Mouse (Mus musculus) megakaryocyte progenitor cell, adult 5-6 weeks (primary cell): ENCODE data around the gene Gpr37l1. TPM values are rescaled to one million over a fixed set of nuclear protein-coding genes. Genes with fewer than 3 reads are reported as not detected.
"Not testable (repeated sequence)": the region's sequence is repeated elsewhere in the genome, so short reads cannot be mapped to it uniquely, and the experiment has no call there.

Source experiments
- ATAC-seq: replicated peaks from 2 replicates; pipeline ENCODE4 v1.8.0; 2016; ENCODE audit warnings: mild to moderate bottlenecking, moderate TSS enrichment, inconsistent platforms; ENCODE audit not compliant: poor library complexity
- total RNA-seq, 2 experiments: library from RNA; stranded (forward) in 1 of 2; stranded (reverse) in 1 of 2; fragments of 157-497, 149-512 nt in 1 of 2; fragments of 200-1000 nt in 1 of 2; gene quantifications; 2 replicates each; pipeline versions ENCODE4 v1.2.3 to v1.2.4; 2015 to 2017

The Gpr37l1 gene
- total RNA-seq, 2 experiments from 2014 or later: not detected

DNA sequence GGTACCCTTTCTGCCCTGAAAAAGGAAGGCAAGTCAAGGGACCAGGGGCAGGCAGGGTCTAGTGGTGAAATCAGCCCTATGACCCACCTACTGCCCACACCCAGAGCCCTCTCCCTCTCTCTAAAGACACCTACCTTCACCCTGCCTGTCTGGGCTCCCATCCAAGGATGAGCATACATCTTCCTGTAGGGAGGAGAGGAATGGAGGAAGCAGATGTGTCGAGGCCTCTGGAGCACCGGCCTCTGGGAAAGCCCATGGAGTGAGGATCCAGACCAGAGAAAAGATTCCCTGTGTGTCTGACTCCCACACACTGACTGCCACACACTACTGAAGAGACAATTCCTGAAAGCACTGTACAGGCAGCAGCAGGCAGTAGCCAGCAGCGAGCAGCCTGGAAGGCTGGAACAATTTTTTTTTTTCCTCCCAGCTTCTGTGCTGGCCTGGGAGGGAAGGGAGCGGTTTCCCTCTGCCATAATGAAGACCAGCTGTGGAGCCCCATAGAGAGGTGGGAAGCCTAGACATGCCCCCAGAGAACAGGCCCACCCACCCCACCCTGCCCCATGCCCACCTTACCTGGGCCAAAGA lies 40.9 kb downstream of the Gpr37l1 start:
- no peak for ATAC-seq

DNA sequence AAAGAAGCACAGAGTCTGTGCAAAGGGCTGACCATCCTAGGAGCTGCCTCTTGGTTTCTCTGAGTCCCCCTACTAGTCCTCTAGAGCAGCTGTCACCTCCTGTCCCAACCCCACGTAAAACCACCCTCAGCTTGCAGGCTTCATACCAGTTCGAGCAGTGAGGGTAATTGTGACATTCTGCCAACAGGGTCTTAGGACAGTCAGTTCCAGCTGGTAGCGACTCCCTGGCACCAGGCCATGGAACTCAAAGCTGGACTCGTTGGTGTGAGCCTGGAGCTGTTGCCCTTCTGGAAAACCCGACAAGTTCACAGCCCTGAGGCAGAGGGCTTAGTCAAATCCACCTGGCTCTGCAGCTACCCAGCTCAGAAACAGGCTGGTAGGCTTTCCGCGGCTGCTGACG lies 41.5 kb downstream of the Gpr37l1 start:
- ATAC-seq: no peak

DNA sequence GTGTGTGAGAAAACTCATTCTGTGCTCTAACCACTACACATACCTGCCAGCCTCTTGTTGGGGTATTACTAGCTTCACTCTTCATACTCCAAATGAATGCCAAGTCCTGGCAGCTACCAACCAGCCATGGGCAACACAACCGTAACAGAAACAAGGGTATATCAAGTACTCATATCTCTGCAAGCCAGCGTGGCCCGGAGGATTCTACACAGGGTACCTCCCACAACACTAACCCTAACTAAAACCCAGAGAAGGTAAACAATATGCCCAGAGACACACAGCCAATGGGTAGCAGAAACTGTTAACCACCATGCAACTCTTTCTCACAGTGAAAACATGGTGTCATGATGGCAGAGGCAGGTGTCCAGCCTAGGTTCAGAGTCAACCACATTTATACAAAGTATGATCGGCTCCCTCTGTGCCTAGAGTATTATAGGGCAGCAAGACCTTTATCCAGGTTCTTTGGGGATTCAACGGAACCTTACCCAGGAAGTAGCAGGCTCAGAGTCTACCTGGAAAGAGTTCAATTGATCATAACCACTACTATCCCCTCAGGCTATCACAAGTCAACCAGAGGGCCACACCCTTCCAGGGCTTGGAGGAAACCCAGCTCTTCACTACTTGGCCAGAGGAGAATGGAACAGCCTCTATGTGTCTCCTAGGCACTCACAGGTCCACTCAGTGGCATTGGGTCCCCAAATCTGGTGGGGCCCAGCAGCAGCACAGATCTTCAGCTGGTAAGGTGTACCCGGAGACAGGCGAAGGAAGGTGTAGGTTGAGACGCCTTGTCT lies 42.7 kb downstream of the Gpr37l1 start:
- ATAC-seq: peak; percentile 75

DNA sequence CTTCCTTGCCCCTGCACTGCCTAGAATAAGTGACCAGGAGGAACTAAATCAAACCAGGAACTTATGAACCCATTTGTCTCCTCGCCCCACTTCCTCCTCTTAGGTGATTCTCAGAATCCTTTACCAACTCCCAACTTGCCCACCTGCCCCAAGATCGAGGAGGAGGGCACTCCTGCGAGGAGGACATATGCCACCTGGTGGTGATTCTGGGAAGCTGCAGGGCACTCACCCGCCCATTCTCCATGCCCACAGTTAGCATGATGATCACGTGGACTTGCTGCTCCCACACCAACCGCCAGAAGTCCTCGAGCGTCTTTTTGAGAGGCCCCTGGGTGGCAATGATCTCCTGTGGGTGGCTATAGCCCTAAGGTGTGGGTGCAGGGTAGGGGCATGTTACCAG lies 54.8 kb downstream of the Gpr37l1 start:
- ATAC-seq: peak; percentile 91

DNA sequence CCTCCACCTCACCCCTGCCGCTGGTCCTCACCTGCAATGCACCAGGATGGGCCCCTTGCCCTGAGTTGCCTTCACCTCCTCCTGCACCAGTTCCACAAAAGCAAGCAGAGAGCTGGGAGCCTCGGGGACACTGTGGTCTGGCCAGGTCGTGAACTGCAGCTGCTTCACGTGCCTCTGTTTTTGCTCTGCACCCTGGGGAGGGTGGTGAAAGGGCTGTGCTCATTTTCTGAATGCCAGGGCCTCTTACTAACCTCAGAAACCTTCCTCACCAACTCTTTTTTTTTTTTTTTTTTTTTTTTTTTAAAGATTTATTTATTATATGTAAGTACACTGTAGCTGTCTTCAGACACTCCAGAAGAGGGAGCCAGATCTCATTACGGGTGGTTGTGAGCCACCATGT lies 56.2 kb downstream of the Gpr37l1 start:
- not testable (repeated sequence) for ATAC-seq

Other genes with a start within 250 kb of the Gpr37l1 start
- gene Ppp1r12b, start 211.7 kb downstream of the Gpr37l1 start, total RNA-seq (2015): 7.4 and 7.5 TPM in 2 replicates
- gene Ppp1r12b, start 211.7 kb downstream of the Gpr37l1 start, total RNA-seq (2017): 5.6 and 7.8 TPM in 2 replicates
- gene Ube2t, start 205.1 kb downstream of the Gpr37l1 start, total RNA-seq (2015): 53.3 and 56.6 TPM in 2 replicates
- gene Ube2t, start 205.1 kb downstream of the Gpr37l1 start, total RNA-seq (2017): 16.1 and 20.1 TPM in 2 replicates
- gene Lgr6, start 62.4 kb downstream of the Gpr37l1 start, total RNA-seq (2015): 0.05 TPM in 1 of 2 replicates, not detected in the other
- 0.08 TPM in 1 of 2 replicates, not detected in the other for gene Lgr6, start 62.4 kb downstream of the Gpr37l1 start, total RNA-seq (2017)
- gene Ptpn7, start 35.0 kb downstream of the Gpr37l1 start, total RNA-seq (2015): 75.0 and 75.4 TPM in 2 replicates
- 103 and 112 TPM in 2 replicates for gene Ptpn7, start 35.0 kb downstream of the Gpr37l1 start, total RNA-seq (2017)
- gene Arl8a, start 20.9 kb downstream of the Gpr37l1 start, total RNA-seq (2015): 32.1 and 35.1 TPM in 2 replicates
- 18.4 and 19.9 TPM in 2 replicates for gene Arl8a, start 20.9 kb downstream of the Gpr37l1 start, total RNA-seq (2017)
- not detected in 2 replicates for gene Elf3, start 90.9 kb upstream of the Gpr37l1 start, total RNA-seq (2015)
- 0.17 TPM in 1 of 2 replicates, not detected in the other for gene Elf3, start 90.9 kb upstream of the Gpr37l1 start, total RNA-seq (2017)
- gene Rnpep, start 116.4 kb upstream of the Gpr37l1 start, total RNA-seq (2015): 79.1 and 93.5 TPM in 2 replicates
- 77.3 and 83.4 TPM in 2 replicates for gene Rnpep, start 116.4 kb upstream of the Gpr37l1 start, total RNA-seq (2017)
- gene Timm17a, start 146.1 kb upstream of the Gpr37l1 start, total RNA-seq (2015): 81.8 and 87.0 TPM in 2 replicates
- 36.7 and 48.2 TPM in 2 replicates for gene Timm17a, start 146.1 kb upstream of the Gpr37l1 start, total RNA-seq (2017)
- gene Lmod1, start 157.1 kb upstream of the Gpr37l1 start, total RNA-seq (2015): not detected in 2 replicates
- not detected in 2 replicates for gene Lmod1, start 157.1 kb upstream of the Gpr37l1 start, total RNA-seq (2017)
- gene Shisa4, start 207.6 kb upstream of the Gpr37l1 start, total RNA-seq (2015): not detected in 2 replicates
- gene Shisa4, start 207.6 kb upstream of the Gpr37l1 start, total RNA-seq (2017): not detected in 2 replicates